Mouse (Mus musculus): Measurements from ENCODE around the gene Epha8. TPM values are rescaled to one million over a fixed set of nuclear protein-coding genes. Genes with fewer than 3 reads are reported as not detected.

Gene Epha8
- total RNA-seq, 2 experiments from 2014 or later = not detected

- no peak for ATAC-seq (ENCODE audit: poor library complexity, severe bottlenecking)
Measured at GRCm38 (mm10) chr4:136960068-136960467, 3.5 kb upstream of the Epha8 start.

- no peak for ATAC-seq (ENCODE audit: poor library complexity, severe bottlenecking)
Measured at GRCm38 (mm10) chr4:136954562-136954961, 2.1 kb downstream of the Epha8 start.

- no peak for ATAC-seq (ENCODE audit: poor library complexity, severe bottlenecking)
Measured at GRCm38 (mm10) chr4:136949266-136949989, 7.2 kb downstream of the Epha8 start.

GRCm38 (mm10) chr4:136945397-136945796, 11.2 kb downstream of the Epha8 start:
- no peak for ATAC-seq (ENCODE audit: poor library complexity, severe bottlenecking)

- no peak for ATAC-seq (ENCODE audit: poor library complexity, severe bottlenecking)
Measured at GRCm38 (mm10) chr4:136944558-136945350, 11.9 kb downstream of the Epha8 start.

- no peak for ATAC-seq (ENCODE audit: poor library complexity, severe bottlenecking)
Measured at GRCm38 (mm10) chr4:136943175-136943574, 13.4 kb downstream of the Epha8 start.

- no peak for ATAC-seq (ENCODE audit: poor library complexity, severe bottlenecking)
Measured at GRCm38 (mm10) chr4:136942761-136943160, 13.9 kb downstream of the Epha8 start.

- no peak for ATAC-seq (ENCODE audit: poor library complexity, severe bottlenecking)
Measured at GRCm38 (mm10) chr4:136937935-136938334, 18.7 kb downstream of the Epha8 start.

GRCm38 (mm10) chr4:136937344-136937743, 19.3 kb downstream of the Epha8 start:
- ATAC-seq (ENCODE audit: poor library complexity, severe bottlenecking) = no peak

GRCm38 (mm10) chr4:136934746-136935613, 21.6 kb downstream of the Epha8 start:
- ATAC-seq (ENCODE audit: poor library complexity, severe bottlenecking) = peak; percentile 38

- ATAC-seq (ENCODE audit: poor library complexity, severe bottlenecking) = no peak
Measured at GRCm38 (mm10) chr4:136930474-136930873, 26.1 kb downstream of the Epha8 start.

GRCm38 (mm10) chr4:136928928-136929327, 27.7 kb downstream of the Epha8 start:
- no peak for ATAC-seq (ENCODE audit: poor library complexity, severe bottlenecking)

GRCm38 (mm10) chr4:136925804-136926203, 30.8 kb downstream of the Epha8 start:
- no peak for ATAC-seq (ENCODE audit: poor library complexity, severe bottlenecking)

- ATAC-seq (ENCODE audit: poor library complexity, severe bottlenecking) = no peak
Measured at GRCm38 (mm10) chr4:136924529-136924928, 32.1 kb downstream of the Epha8 start.

- ATAC-seq (ENCODE audit: poor library complexity, severe bottlenecking) = no peak
Measured at GRCm38 (mm10) chr4:136919526-136919925, 37.1 kb downstream of the Epha8 start.

- no peak for ATAC-seq (ENCODE audit: poor library complexity, severe bottlenecking)
Measured at GRCm38 (mm10) chr4:136918834-136919233, 37.8 kb downstream of the Epha8 start.

GRCm38 (mm10) chr4:136917165-136917524, 39.5 kb downstream of the Epha8 start:
- ATAC-seq (ENCODE audit: poor library complexity, severe bottlenecking) = no peak

- no peak for ATAC-seq (ENCODE audit: poor library complexity, severe bottlenecking)
Measured at GRCm38 (mm10) chr4:136916359-136917164, 40.1 kb downstream of the Epha8 start.

- ATAC-seq (ENCODE audit: poor library complexity, severe bottlenecking) = no peak
Measured at GRCm38 (mm10) chr4:136912841-136913240, 43.8 kb downstream of the Epha8 start.

- ATAC-seq (ENCODE audit: poor library complexity, severe bottlenecking) = no peak
Measured at GRCm38 (mm10) chr4:136911804-136912203, 44.8 kb downstream of the Epha8 start.
